In genomic region chr6:30173551-30174460, GRCm38 (mm10) we compare ENCODE assay signal across 8 mouse cellular contexts.
DNase-seq lines count a peak whose midpoint lies in the region; ATAC-seq and TF ChIP-seq lines count a peak whose summit lies in the region.

No protein-coding gene starts in this region.

- no peak for TF ChIP-seq CTCF in cerebellum, adult 2 months (IDR thresholded peaks at IDR 0.05; ENCODE audit: borderline replicate concordance, insufficient read depth, low read depth, low read length)
- TF ChIP-seq CTCF in midbrain, postnatal 0 days (IDR thresholded peaks at IDR 0.05) = no peak

- no peaks in the 10 kb centered on the region for H3K36me3 ChIP-seq in hindbrain, embryonic 13.5 days
- no peaks in the 10 kb centered on the region for H3K36me3 ChIP-seq in limb, embryonic 15.5 days
- H3K36me3 ChIP-seq in midbrain, postnatal 0 days (ENCODE audit: insufficient read depth, low read length) = no peaks in the 10 kb centered on the region

- intact Hi-C loops in left cerebral cortex, postnatal 4 days (cut with DNase I) = no loop called here

- H3K27me3 ChIP-seq in cerebellum, adult 2 months (ENCODE audit: control insufficient read depth, insufficient read depth, low read length) = peaks cover 20% of the 10 kb centered on the region; the same call in 1 of the 2 replicates
- H3K27me3 ChIP-seq in hindbrain, embryonic 13.5 days = peaks cover 97% of the 10 kb centered on the region
- H3K27me3 ChIP-seq in limb, embryonic 15.5 days = peaks cover 97% of the 10 kb centered on the region
- H3K27me3 ChIP-seq in midbrain, postnatal 0 days (ENCODE audit: insufficient read depth, low read length) = peaks cover 68% of the 10 kb centered on the region

- H3K4me1 ChIP-seq in cerebellum, adult 2 months (ENCODE audit: control insufficient read depth, insufficient read depth, low read length) = peaks cover 12% of the 10 kb centered on the region
- peaks cover 36% of the 10 kb centered on the region for H3K4me1 ChIP-seq in hindbrain, embryonic 13.5 days (replicated peaks)
- peaks cover 60% of the 10 kb centered on the region for H3K4me1 ChIP-seq in limb, embryonic 15.5 days
- no peaks in the 10 kb centered on the region for H3K4me1 ChIP-seq in midbrain, postnatal 0 days (ENCODE audit: insufficient read depth, low read length)

- 1% methylated on average over 80 of the region's 80 CpGs for WGBS in cerebellum, adult 2 months
- under 1% methylated on average over 80 of the region's 80 CpGs for WGBS in hindbrain, embryonic 13.5 days
- WGBS in limb, embryonic 15.5 days = 1% methylated on average over 78 of the region's 80 CpGs
- WGBS in midbrain, postnatal 0 days = under 1% methylated on average over 77 of the region's 80 CpGs

- peak; percentile 11 to 26 for DNase-seq in cerebellum, adult 2 months
- DNase-seq in adrenal gland, postnatal 14 days = peak; percentile 61
- no peak for DNase-seq in midbrain, postnatal 0 days (ENCODE audit: low spot score)
- DNase-seq in urinary bladder, adult 2 months (ENCODE audit: low spot score) = peak; percentile 72
- no peak for DNase-seq in left cerebral cortex, postnatal 4 days

- H3K27ac ChIP-seq in cerebellum, adult 2 months (ENCODE audit: insufficient read depth, low read length) = no peak overlapping the region
- H3K27ac ChIP-seq in hindbrain, embryonic 13.5 days = 0 out of 2 replicates have a peak overlapping the region, but pooled peaks have one; percentile 35
- peak overlapping the region; percentile 59 for H3K27ac ChIP-seq in limb, embryonic 15.5 days
- H3K27ac ChIP-seq in midbrain, postnatal 0 days (ENCODE audit: low read depth, low read length) = no peak overlapping the region

- no peak for TF ChIP-seq POLR2A in cerebellum, adult 2 months (IDR thresholded peaks at IDR 0.05; ENCODE audit: borderline replicate concordance, insufficient read depth, low read length)

- peak overlapping the region; percentile 46 for H3K4me3 ChIP-seq in cerebellum, adult 2 months (replicated peaks; ENCODE audit: insufficient read depth, low read depth, low read length)
- peak overlapping the region; percentile 31 for H3K4me3 ChIP-seq in hindbrain, embryonic 13.5 days
- H3K4me3 ChIP-seq in limb, embryonic 15.5 days = peak overlapping the region; percentile 46
- H3K4me3 ChIP-seq in midbrain, postnatal 0 days (ENCODE audit: low read depth, low read length) = peak overlapping the region; percentile 12

- ATAC-seq in cerebellum, adult (ENCODE audit: insufficient number of reproducible peaks, low FRiP score, low TSS enrichment) = no peak
- ATAC-seq in hindbrain, embryonic 13.5 days (ENCODE audit: low FRiP score) = no peak
- 0 out of 2 replicates have a peak, but pooled peaks have one; percentile 18 for ATAC-seq in limb, embryonic 15.5 days (ENCODE audit: insufficient number of reproducible peaks, low FRiP score, low TSS enrichment, low read depth)
- ATAC-seq in midbrain, postnatal 0 days (ENCODE audit: low FRiP score) = no peak

- peak overlapping the region; percentile 30 for H3K4me2 ChIP-seq in hindbrain, embryonic 13.5 days
- H3K4me2 ChIP-seq in limb, embryonic 15.5 days = peak overlapping the region; percentile 65
- H3K4me2 ChIP-seq in midbrain, postnatal 0 days (ENCODE audit: low read depth, low read length, poor library complexity, severe bottlenecking) = 0 out of 2 replicates have a peak overlapping the region, but pooled peaks have one; percentile 1

- 0 out of 2 replicates have a peak overlapping the region, but pooled peaks have one; percentile 29 for H3K9ac ChIP-seq in hindbrain, embryonic 13.5 days
- H3K9ac ChIP-seq in limb, embryonic 15.5 days = no peak overlapping the region
- no peak overlapping the region for H3K9ac ChIP-seq in midbrain, postnatal 0 days (replicated peaks; ENCODE audit: low read length, poor library complexity, severe bottlenecking)

- no peaks in the 10 kb centered on the region for H3K9me3 ChIP-seq in hindbrain, embryonic 13.5 days
- H3K9me3 ChIP-seq in limb, embryonic 15.5 days = no peaks in the 10 kb centered on the region
- no peaks in the 10 kb centered on the region for H3K9me3 ChIP-seq in midbrain, postnatal 0 days (ENCODE audit: low read length)

Comparison
In these comparisons a context has a peak if more than half of its experiments do, and no peak if none do; other contexts are left out.
1. DNase-seq: peak in cerebellum, adult 2 months (2 of 2), adrenal gland, postnatal 14 days (single experiment) and urinary bladder, adult 2 months (single experiment); none in midbrain, postnatal 0 days (single experiment) and left cerebral cortex, postnatal 4 days (single experiment).
2. H3K27ac ChIP-seq: peak in hindbrain, embryonic 13.5 days (single experiment) and limb, embryonic 15.5 days (single experiment); none in cerebellum, adult 2 months (single experiment) and midbrain, postnatal 0 days (single experiment).
3. H3K4me2 ChIP-seq: peak in every context shown above with its lines; median percentile 65 in limb, embryonic 15.5 days; 30 in hindbrain, embryonic 13.5 days; 1 in midbrain, postnatal 0 days.
4. Peak in every context shown above with its lines, with median percentiles within 50 percentile points of each other: H3K4me3 ChIP-seq.